Mouse (Mus musculus) 3T3-L1 (cell line): ENCODE results near the gene Xylt1.

ENCODE experiments used
- DNase-seq: peaks from one replicate; pipeline ENCODE4 v3.0.0-alpha.2; 2015; ENCODE audit warnings: low read depth, low spot score

The Xylt1 gene

GRCm38 (mm10) chr7:117558166-117558565, 177.4 kb downstream of the Xylt1 start:
- DNase-seq: no peak

GRCm38 (mm10) chr7:117559051-117559450, 178.3 kb downstream of the Xylt1 start:
- no peak for DNase-seq

- no peak for DNase-seq
These were observed 183.2 kb downstream of the Xylt1 start for GRCm38 (mm10) chr7:117563939-117564499.

- no peak for DNase-seq
These were observed 183.8 kb downstream of the Xylt1 start for GRCm38 (mm10) chr7:117564627-117565026.

- no peak for DNase-seq
These were observed 185.3 kb downstream of the Xylt1 start for GRCm38 (mm10) chr7:117566115-117566514.

GRCm38 (mm10) chr7:117566833-117567232, 186.1 kb downstream of the Xylt1 start:
- DNase-seq: no peak

GRCm38 (mm10) chr7:117567252-117567651, 186.5 kb downstream of the Xylt1 start:
- no peak for DNase-seq

GRCm38 (mm10) chr7:117567653-117568340, 187.0 kb downstream of the Xylt1 start:
- no peak for DNase-seq

GRCm38 (mm10) chr7:117571131-117571530, 190.4 kb downstream of the Xylt1 start:
- DNase-seq: no peak

GRCm38 (mm10) chr7:117571713-117572112, 190.9 kb downstream of the Xylt1 start:
- no peak for DNase-seq

GRCm38 (mm10) chr7:117573170-117573569, 192.4 kb downstream of the Xylt1 start:
- DNase-seq: no peak

GRCm38 (mm10) chr7:117575417-117575816, 194.6 kb downstream of the Xylt1 start:
- DNase-seq: no peak

GRCm38 (mm10) chr7:117577035-117577434, 196.3 kb downstream of the Xylt1 start:
- no peak for DNase-seq

- no peak for DNase-seq
These were observed 204.4 kb downstream of the Xylt1 start for GRCm38 (mm10) chr7:117585164-117585563.

- no peak for DNase-seq
These were observed 206.0 kb downstream of the Xylt1 start for GRCm38 (mm10) chr7:117586811-117587210.

GRCm38 (mm10) chr7:117587234-117587929, 206.6 kb downstream of the Xylt1 start:
- no peak for DNase-seq

GRCm38 (mm10) chr7:117588426-117588825, 207.6 kb downstream of the Xylt1 start:
- DNase-seq: no peak

GRCm38 (mm10) chr7:117589359-117589758, 208.6 kb downstream of the Xylt1 start:
- no peak for DNase-seq

GRCm38 (mm10) chr7:117589820-117590219, 209.0 kb downstream of the Xylt1 start:
- DNase-seq: no peak

GRCm38 (mm10) chr7:117594191-117594590, 213.4 kb downstream of the Xylt1 start:
- DNase-seq: no peak

GRCm38 (mm10) chr7:117595029-117595695, 214.4 kb downstream of the Xylt1 start:
- no peak for DNase-seq

GRCm38 (mm10) chr7:117600443-117600842, 219.7 kb downstream of the Xylt1 start:
- DNase-seq: no peak
